Mouse (Mus musculus): ENCODE measurements around the gene Cox8b. TPM values are rescaled to one million over a fixed set of nuclear protein-coding genes. Genes with fewer than 3 reads are reported as not detected.

Cox8b gene
- polyA plus RNA-seq, 1 experiment from 2014 or later, result not detected

GRCm38 (mm10) chr7:140864761-140865160, 35.5 kb downstream of the Cox8b start:
- H3K9me3 ChIP-seq (ENCODE audit: control insufficient read depth, low read length), result no peaks in the 10 kb centered on the region
- 89% methylated on average over 12 of the region's 12 CpGs for WGBS

GRCm38 (mm10) chr7:140860728-140861127, 39.5 kb downstream of the Cox8b start:
- H3K27me3 ChIP-seq (ENCODE audit: control insufficient read depth, insufficient read depth, low read length), result no peaks in the 10 kb centered on the region
- H3K27ac ChIP-seq (ENCODE audit: low read depth, low read length), result no peak overlapping the region
- H3K36me3 ChIP-seq (ENCODE audit: control insufficient read depth, insufficient read depth, low read length), result peaks cover 49% of the 10 kb centered on the region
- no peak overlapping the region for H3K9ac ChIP-seq (ENCODE audit: low read depth, low read length)
- WGBS, result 86% methylated on average over 5 of the region's 5 CpGs
- H3K4me1 ChIP-seq (ENCODE audit: control insufficient read depth, insufficient read depth, low read length), result peaks cover 8% of the 10 kb centered on the region
- H3K4me2 ChIP-seq (replicated peaks; ENCODE audit: low read depth, low read length), result no peak overlapping the region
- no peak for ATAC-seq (ENCODE audit: low FRiP score, low TSS enrichment)
- no peaks in the 10 kb centered on the region for H3K9me3 ChIP-seq (ENCODE audit: control insufficient read depth, low read length)
- no peak overlapping the region for H3K4me3 ChIP-seq (ENCODE audit: low read length)

More at GRCm38 (mm10) chr7:140864761-140865160, 35.5 kb downstream of the Cox8b start:
- no peaks in the 10 kb centered on the region for H3K4me1 ChIP-seq (ENCODE audit: control insufficient read depth, insufficient read depth, low read length)
- H3K9ac ChIP-seq (ENCODE audit: low read depth, low read length), result no peak overlapping the region
- no peaks in the 10 kb centered on the region for H3K27me3 ChIP-seq (ENCODE audit: control insufficient read depth, insufficient read depth, low read length)
- H3K4me3 ChIP-seq (ENCODE audit: low read length), result no peak overlapping the region
- H3K36me3 ChIP-seq (ENCODE audit: control insufficient read depth, insufficient read depth, low read length), result peaks cover 45% of the 10 kb centered on the region
- no peak for ATAC-seq (ENCODE audit: low FRiP score, low TSS enrichment)
- H3K4me2 ChIP-seq (replicated peaks; ENCODE audit: low read depth, low read length), result no peak overlapping the region
- H3K27ac ChIP-seq (ENCODE audit: low read depth, low read length), result no peak overlapping the region

- Histone ChIP-seq H3K27ac (ENCODE audit: low read depth, low read length) (no peak overlapping the region), H3K36me3 (ENCODE audit: control insufficient read depth, insufficient read depth, low read length) (peaks cover 49% of the 10 kb centered on the region), H3K4me3 (ENCODE audit: low read length) (no peak overlapping the region), H3K9me3 (ENCODE audit: control insufficient read depth, low read length) (no peaks in the 10 kb centered on the region), H3K4me2 (replicated peaks; ENCODE audit: low read depth, low read length) (no peak overlapping the region), H3K27me3 (ENCODE audit: control insufficient read depth, insufficient read depth, low read length) (no peaks in the 10 kb centered on the region), H3K4me1 (ENCODE audit: control insufficient read depth, insufficient read depth, low read length) (peaks cover 13% of the 10 kb centered on the region), H3K9ac (ENCODE audit: low read depth, low read length) (no peak overlapping the region)
- WGBS, result 77% methylated on average over 6 of the region's 6 CpGs
- ATAC-seq (ENCODE audit: low FRiP score, low TSS enrichment), result no peak
Measured at GRCm38 (mm10) chr7:140859997-140860396, 40.2 kb downstream of the Cox8b start.

- H3K4me3 ChIP-seq (ENCODE audit: low read length), result no peak overlapping the region
- peaks cover 55% of the 10 kb centered on the region for H3K36me3 ChIP-seq (ENCODE audit: control insufficient read depth, insufficient read depth, low read length)
- peaks cover 15% of the 10 kb centered on the region for H3K4me1 ChIP-seq (ENCODE audit: control insufficient read depth, insufficient read depth, low read length)
- ATAC-seq (ENCODE audit: low FRiP score, low TSS enrichment), result no peak
- 92% methylated on average over 8 of the region's 8 CpGs for WGBS
- no peak overlapping the region for H3K4me2 ChIP-seq (replicated peaks; ENCODE audit: low read depth, low read length)
- H3K9ac ChIP-seq (ENCODE audit: low read depth, low read length), result peak overlapping the region; percentile 34; the same call in 1 of the 2 replicates
- no peaks in the 10 kb centered on the region for H3K27me3 ChIP-seq (ENCODE audit: control insufficient read depth, insufficient read depth, low read length)
- no peaks in the 10 kb centered on the region for H3K9me3 ChIP-seq (ENCODE audit: control insufficient read depth, low read length)
- H3K27ac ChIP-seq (ENCODE audit: low read depth, low read length), result no peak overlapping the region
Measured at GRCm38 (mm10) chr7:140858746-140859145, 41.5 kb downstream of the Cox8b start.

GRCm38 (mm10) chr7:140857550-140858505, 42.4 kb downstream of the Cox8b start, which contains the start of gene Bet1l:
Gene Bet1l (minus strand): TSS chr7:140857577.
- Histone ChIP-seq H3K9me3 (ENCODE audit: control insufficient read depth, low read length) (no peaks in the 10 kb centered on the region), H3K27me3 (ENCODE audit: control insufficient read depth, insufficient read depth, low read length) (no peaks in the 10 kb centered on the region), H3K9ac (ENCODE audit: low read depth, low read length) (peak within 1 kb of the TSS; percentile 92), H3K27ac (ENCODE audit: low read depth, low read length) (peak within 1 kb of the TSS; percentile 75), H3K4me2 (replicated peaks; ENCODE audit: low read depth, low read length) (peak within 1 kb of the TSS; percentile 88), H3K4me3 (ENCODE audit: low read length) (peak within 1 kb of the TSS; percentile 52), H3K36me3 (ENCODE audit: control insufficient read depth, insufficient read depth, low read length) (peaks cover 55% of the 10 kb centered on the region), H3K4me1 (ENCODE audit: control insufficient read depth, insufficient read depth, low read length) (peaks cover 15% of the 10 kb centered on the region)
- WGBS, result 36% methylated on average over 40 of the region's 40 CpGs
- ATAC-seq (ENCODE audit: low FRiP score, low TSS enrichment), result peak; percentile 32

DNA sequence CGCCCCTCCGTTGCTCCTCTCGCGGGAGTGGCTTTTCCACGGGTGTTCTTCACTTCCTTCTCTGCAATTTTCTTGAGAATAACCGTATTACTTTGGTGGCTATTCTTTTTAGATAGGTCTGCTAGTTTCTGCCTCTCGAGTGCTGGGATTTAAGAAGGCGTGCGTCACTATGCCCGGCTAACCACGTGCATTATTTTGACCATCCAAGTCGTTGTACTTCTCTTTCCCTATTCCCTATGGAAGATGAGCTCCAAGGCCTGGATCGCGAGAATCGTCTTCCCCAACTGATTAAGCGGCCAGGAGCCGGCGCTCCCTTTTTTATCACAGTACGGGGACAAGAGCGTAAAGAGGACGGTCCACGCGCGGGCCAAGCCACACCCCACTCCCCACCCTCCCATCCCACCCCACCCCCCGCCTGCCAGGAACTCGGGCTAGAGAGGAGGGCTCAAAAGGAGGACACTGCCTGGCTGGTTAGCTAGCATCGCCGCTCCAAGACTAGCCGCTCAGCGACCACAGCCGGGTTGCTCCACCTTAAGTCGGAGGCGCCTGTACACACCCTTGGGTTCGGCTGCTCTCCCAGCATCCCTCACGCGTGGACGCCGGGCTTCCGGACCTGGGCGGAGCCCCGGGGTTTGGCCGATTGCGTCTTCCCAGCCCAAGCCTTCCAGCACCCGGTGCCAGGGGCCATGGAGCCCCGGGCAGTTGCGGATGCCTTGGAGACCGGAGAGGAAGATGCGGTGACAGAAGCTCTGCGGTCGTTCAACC, 43.3 kb downstream of the Cox8b start, which contains the start of gene Ric8a:
Gene Ric8a (plus strand): TSS at position 173 of the 765 bp plus-strand sequence.
- peak within 1 kb of the TSS; percentile 75 for H3K27ac ChIP-seq (ENCODE audit: low read depth, low read length)
- no peaks in the 10 kb centered on the region for H3K27me3 ChIP-seq (ENCODE audit: control insufficient read depth, insufficient read depth, low read length)
- H3K9ac ChIP-seq (ENCODE audit: low read depth, low read length), result peak within 1 kb of the TSS; percentile 92
- H3K4me3 ChIP-seq (ENCODE audit: low read length), result peak within 1 kb of the TSS; percentile 52
- no peaks in the 10 kb centered on the region for H3K9me3 ChIP-seq (ENCODE audit: control insufficient read depth, low read length)
- peaks cover 55% of the 10 kb centered on the region for H3K36me3 ChIP-seq (ENCODE audit: control insufficient read depth, insufficient read depth, low read length)
- under 1% methylated on average over 49 of the region's 50 CpGs for WGBS
- peak within 1 kb of the TSS; percentile 88 for H3K4me2 ChIP-seq (replicated peaks; ENCODE audit: low read depth, low read length)
- peak; percentile 84 for ATAC-seq (ENCODE audit: low FRiP score, low TSS enrichment)
- peaks cover 15% of the 10 kb centered on the region for H3K4me1 ChIP-seq (ENCODE audit: control insufficient read depth, insufficient read depth, low read length)

DNA sequence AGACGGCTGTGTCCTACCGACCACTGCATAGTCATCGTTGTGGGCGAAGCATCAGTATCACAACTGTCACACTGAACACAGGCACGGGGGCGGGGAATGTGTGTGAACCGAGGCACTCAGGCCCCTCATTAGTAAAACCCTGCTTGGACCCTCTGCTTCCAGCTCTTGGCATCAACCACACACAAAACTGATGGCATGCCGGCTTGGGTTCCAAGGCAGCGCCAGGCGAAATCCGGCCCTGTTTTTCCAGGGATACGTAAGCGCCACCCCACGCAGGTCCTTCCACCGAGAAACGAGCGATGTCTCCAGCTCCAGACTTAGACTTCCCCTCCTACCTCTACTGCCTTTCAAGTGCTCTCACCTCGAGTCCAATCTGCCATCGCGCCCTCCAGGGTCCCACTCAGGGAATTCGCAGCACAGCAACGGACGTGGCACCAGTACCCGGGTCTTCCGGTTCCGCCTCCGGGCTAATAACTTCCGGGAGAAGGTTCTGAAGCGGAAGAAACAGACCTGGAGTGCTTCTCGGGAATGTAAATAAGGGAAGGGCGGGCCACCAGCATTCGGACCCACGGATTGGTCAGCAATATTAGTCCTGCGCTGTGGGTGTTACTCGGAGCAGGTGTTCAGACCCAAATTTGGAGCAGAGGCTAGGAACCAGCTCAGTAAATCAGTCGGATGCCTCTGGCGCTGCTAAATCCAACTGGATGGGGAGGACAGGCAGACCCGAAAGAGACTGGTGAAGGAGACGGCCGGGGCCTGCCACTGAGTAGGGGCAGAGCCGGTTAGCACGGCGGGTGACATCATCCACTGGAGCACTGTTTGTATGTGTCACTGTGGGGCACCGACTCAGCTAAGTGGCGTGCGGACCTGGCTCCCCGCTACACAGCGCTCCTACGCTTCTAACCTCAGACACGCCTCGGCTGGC, 44.1 kb downstream of the Cox8b start, which contains the start of gene Gm45785:
Gene Gm45785 (minus strand): TSS at position 472 of the 925 bp plus-strand sequence.
- Histone ChIP-seq H3K9me3 (ENCODE audit: control insufficient read depth, low read length) (no peaks in the 10 kb centered on the region), H3K27ac (ENCODE audit: low read depth, low read length) (peak within 1 kb of the TSS; percentile 75), H3K4me1 (ENCODE audit: control insufficient read depth, insufficient read depth, low read length) (peaks cover 15% of the 10 kb centered on the region), H3K36me3 (ENCODE audit: control insufficient read depth, insufficient read depth, low read length) (peaks cover 52% of the 10 kb centered on the region), H3K9ac (ENCODE audit: low read depth, low read length) (peak within 1 kb of the TSS; percentile 92), H3K27me3 (ENCODE audit: control insufficient read depth, insufficient read depth, low read length) (no peaks in the 10 kb centered on the region), H3K4me3 (ENCODE audit: low read length) (peak within 1 kb of the TSS; percentile 52), H3K4me2 (replicated peaks; ENCODE audit: low read depth, low read length) (peak within 1 kb of the TSS; percentile 88)
- under 1% methylated on average over 51 of the region's 51 CpGs for WGBS
- ATAC-seq (ENCODE audit: low FRiP score, low TSS enrichment), result peak; percentile 82

DNA sequence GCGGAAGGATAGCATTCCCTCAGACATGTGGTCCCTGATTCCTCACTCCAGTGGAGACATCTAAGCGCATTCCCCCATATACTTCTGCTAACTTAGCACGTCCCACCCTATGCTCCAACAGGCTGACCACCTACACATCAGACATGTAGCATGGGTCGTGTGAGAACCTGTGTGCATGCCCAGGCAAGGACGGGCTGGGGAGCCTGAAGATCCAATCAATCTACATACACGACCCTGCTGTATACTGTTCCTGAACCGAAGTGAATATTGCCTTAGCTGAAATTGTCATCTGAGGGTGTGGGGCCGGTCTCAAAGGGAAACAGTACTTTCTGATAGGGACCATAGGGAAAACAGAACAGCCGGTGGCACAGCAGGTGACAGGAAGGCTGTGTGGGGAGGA, 45.1 kb downstream of the Cox8b start:
- Histone ChIP-seq H3K27me3 (ENCODE audit: control insufficient read depth, insufficient read depth, low read length) (no peaks in the 10 kb centered on the region), H3K9me3 (ENCODE audit: control insufficient read depth, low read length) (no peaks in the 10 kb centered on the region), H3K27ac (ENCODE audit: low read depth, low read length) (no peak overlapping the region), H3K4me1 (ENCODE audit: control insufficient read depth, insufficient read depth, low read length) (peaks cover 15% of the 10 kb centered on the region), H3K4me2 (replicated peaks; ENCODE audit: low read depth, low read length) (peak overlapping the region; percentile 88), H3K4me3 (ENCODE audit: low read length) (peak overlapping the region; percentile 52), H3K36me3 (ENCODE audit: control insufficient read depth, insufficient read depth, low read length) (peaks cover 43% of the 10 kb centered on the region), H3K9ac (ENCODE audit: low read depth, low read length) (peak overlapping the region; percentile 92)
- 77% methylated on average over 9 of the region's 9 CpGs for WGBS
- no peak for ATAC-seq (ENCODE audit: low FRiP score, low TSS enrichment)

Measured in kidney, embryonic 14.5 days (tissue).